Mouse (Mus musculus) ES-Bruce4 (cell line): ENCODE data around the gene Aldh1a2.

Experiments
- CTCF ChIP-seq: IDR thresholded peaks from one replicate; pipeline ENCODE4 v1.8.1; 2011; ENCODE audit warnings: low read depth, low read length
- EP300 ChIP-seq: IDR thresholded peaks from 2 replicates; pipeline ENCODE4 v1.6.1; 2011; ENCODE audit warnings: low read depth, low read length; ENCODE audit not compliant: insufficient read depth
- POLR2A ChIP-seq: IDR thresholded peaks from one replicate; pipeline ENCODE4 v1.8.1; 2011; ENCODE audit warnings: low read length; ENCODE audit not compliant: insufficient read depth

GRCm38 (mm10) chr9:71315960-71316359, 100.4 kb downstream of the Aldh1a2 start:
- TF ChIP-seq POLR2A (no peak), CTCF (peak; percentile 47), EP300 (no peak)
